Mouse (Mus musculus) CH12.LX (cell line): ENCODE data around the gene Myrf. TPM values are rescaled to one million over a fixed set of nuclear protein-coding genes. Genes with fewer than 3 reads are reported as not detected.

Source experiments
- DNase-seq: peaks from one replicate; pipeline ENCODE4 v3.0.0-alpha.2; 2013; ENCODE audit errors: extremely low read depth
- H3K27ac ChIP-seq: 2 replicates; pipeline ENCODE4 v1.5.1; 2012; ENCODE audit warnings: low read depth, mild to moderate bottlenecking, control low read depth, moderate library complexity; ENCODE audit not compliant: insufficient read depth
- H3K27me3 ChIP-seq: replicated peaks from 2 replicates; pipeline ENCODE3; 2012; ENCODE audit warnings: inconsistent platforms
- H3K36me3 ChIP-seq, 2 experiments: replicated peaks in 1 of 2; 2 replicates each; pipeline versions ENCODE3 to v1.6.1; 2012; ENCODE audit warnings: inconsistent platforms in 1 of 2, low read length in 1 of 2, mild to moderate bottlenecking in 1 of 2, mixed read lengths in 1 of 2, moderate library complexity in 1 of 2; ENCODE audit not compliant: control insufficient read depth in 1 of 2, insufficient read depth in 1 of 2
- H3K4me1 ChIP-seq, 2 experiments: 2 replicates each; pipeline ENCODE4 v1.6.1; 2012; ENCODE audit warnings: inconsistent platforms in 1 of 2, moderate library complexity in 1 of 2; ENCODE audit not compliant: insufficient read depth in 2 of 2, control insufficient read depth in 1 of 2
- H3K4me2 ChIP-seq: 2 replicates; pipeline ENCODE4 v1.6.1; 2012; ENCODE audit warnings: low read depth, mild to moderate bottlenecking, control low read depth; ENCODE audit not compliant: poor library complexity, insufficient read depth, severe bottlenecking
- H3K4me3 ChIP-seq, 3 experiments: fragments of 150-350 bp in 1 of 3; sonication (generic) in 1 of 3; replicated peaks in 1 of 3; 2 replicates each; pipeline versions ENCODE3 to v1.5.1; 2011 to 2012; ENCODE audit warnings: low read depth in 2 of 3, low read length in 2 of 3, mild to moderate bottlenecking in 2 of 3, moderate library complexity in 2 of 3, control low read depth in 1 of 3, improper control_type of control experiment in 1 of 3, inconsistent platforms in 1 of 3, mixed read lengths in 1 of 3; ENCODE audit not compliant: poor library complexity in 1 of 3
- H3K79me2 ChIP-seq: replicated peaks from 2 replicates; pipeline ENCODE4 v1.6.1; 2012; ENCODE audit warnings: mild to moderate bottlenecking, moderate library complexity; ENCODE audit not compliant: control insufficient read depth, poor library complexity, insufficient read depth, severe bottlenecking; ENCODE audit errors: extremely low read depth
- H3K9ac ChIP-seq: 2 replicates; pipeline ENCODE4 v1.6.1; 2012; ENCODE audit warnings: low read depth, mild to moderate bottlenecking, control low read depth, moderate library complexity; ENCODE audit not compliant: insufficient read depth
- H3K9me3 ChIP-seq: replicated peaks from 2 replicates; pipeline ENCODE3; 2012; ENCODE audit warnings: low read length, inconsistent platforms, mixed read lengths
- CHD1 ChIP-seq: IDR thresholded peaks from 2 replicates; pipeline ENCODE4 v1.6.1; 2012; ENCODE audit warnings: low read depth, low read length, improper control_type of control experiment, inconsistent platforms
- CTCF ChIP-seq, 2 experiments: IDR thresholded peaks in 1 of 2; conservative IDR thresholded peaks in 1 of 2; 2 replicates each; pipeline ENCODE4 v1.5.1; 2011 to 2012; ENCODE audit warnings: low read depth in 2 of 2, low read length in 2 of 2, improper control_type of control experiment in 1 of 2, inconsistent platforms in 1 of 2, mild to moderate bottlenecking in 1 of 2, moderate library complexity in 1 of 2
- ELF1 ChIP-seq: IDR thresholded peaks from 2 replicates; pipeline ENCODE4 v1.6.1; 2014; ENCODE audit warnings: low read depth, mild to moderate bottlenecking, inconsistent platforms, low read length, improper control_type of control experiment
- EP300 ChIP-seq: IDR thresholded peaks from 2 replicates; pipeline ENCODE4 v1.6.1; 2011; ENCODE audit warnings: low read length, improper control_type of control experiment
- IRF4 ChIP-seq: IDR thresholded peaks from 2 replicates; pipeline ENCODE4 v1.6.1; 2014; ENCODE audit warnings: low read depth, mild to moderate bottlenecking, inconsistent platforms, low read length, improper control_type of control experiment
- JUN ChIP-seq: IDR thresholded peaks from 2 replicates; pipeline ENCODE4 v1.6.1; 2011; ENCODE audit warnings: low read depth, mild to moderate bottlenecking, low read length, improper control_type of control experiment, moderate library complexity; ENCODE audit not compliant: insufficient read depth
- KAT2A ChIP-seq: IDR thresholded peaks from 2 replicates; pipeline ENCODE4 v1.6.1; 2012; ENCODE audit warnings: low read length, improper control_type of control experiment, inconsistent platforms; ENCODE audit not compliant: insufficient replicate concordance
- MEF2A ChIP-seq: IDR thresholded peaks from 2 replicates; pipeline ENCODE4 v1.6.1; 2014; ENCODE audit warnings: low read depth, mild to moderate bottlenecking, inconsistent platforms, low read length, improper control_type of control experiment, borderline replicate concordance
- MXI1 ChIP-seq: IDR thresholded peaks from 2 replicates; pipeline ENCODE4 v1.6.1; 2011; ENCODE audit warnings: mild to moderate bottlenecking, low read depth, low read length, improper control_type of control experiment
- NRF1 ChIP-seq: IDR thresholded peaks from 2 replicates; pipeline ENCODE4 v1.6.1; 2014; ENCODE audit warnings: low read depth, mild to moderate bottlenecking, inconsistent platforms, low read length, improper control_type of control experiment, moderate library complexity
- PAX5 ChIP-seq: IDR thresholded peaks from 2 replicates; pipeline ENCODE4 v1.6.1; 2012; ENCODE audit warnings: low read length, inconsistent platforms, mixed read lengths
- SMC3 ChIP-seq: IDR thresholded peaks from 2 replicates; pipeline ENCODE4 v1.6.1; 2011; ENCODE audit warnings: low read depth, low read length, improper control_type of control experiment
- TBP ChIP-seq: conservative IDR thresholded peaks from 2 replicates; pipeline ENCODE4 v1.6.1; 2011; ENCODE audit warnings: low read depth, low read length, improper control_type of control experiment
- USF2 ChIP-seq: conservative IDR thresholded peaks from 2 replicates; pipeline ENCODE4 v1.6.1; 2011; ENCODE audit warnings: low read depth, low read length, improper control_type of control experiment
- ZC3H11A ChIP-seq: IDR thresholded peaks from 2 replicates; pipeline ENCODE4 v1.6.1; 2012; ENCODE audit warnings: low read depth, mild to moderate bottlenecking, inconsistent platforms, low read length, improper control_type of control experiment
- ZMIZ1 ChIP-seq: IDR thresholded peaks from 2 replicates; pipeline ENCODE4 v1.6.1; 2012; ENCODE audit warnings: low read depth, mild to moderate bottlenecking, inconsistent platforms, low read length, improper control_type of control experiment
- dilution Hi-C: fragments of 300-500 bp; cut with MboI; formaldehyde crosslinking; loops from 2 replicates; pipeline ENCODE4 v1.14.3; 2020; ENCODE audit warnings: low sequenced_read_pairs; ENCODE audit not compliant: extremely low pct_unique_long_range_greater_than_20kb, extremely low pct_ligation_motif_present
- in situ Hi-C: fragments of 300-500 bp; cut with MboI; formaldehyde crosslinking; loops from 3 replicates; pipeline ENCODE4 v1.14.3; 2019; ENCODE audit warnings: low sequenced_read_pairs, low pct_ligation_motif_present, low pct_unique_long_range_greater_than_20kb, mixed read lengths
- polyA plus RNA-seq: library from polyadenylated mRNA; unstranded; fragments of >175 nt; gene quantifications from 2 replicates; pipeline ENCODE4 v1.2.1, GENCODE M21; 2012; ENCODE audit warnings: low read depth; ENCODE audit not compliant: insufficient read length
- total RNA-seq, 2 experiments: library from RNA; depleted of rRNA; stranded (reverse); fragments of 300-350 nt in 1 of 2; fragments of >200 nt in 1 of 2; gene quantifications; 2 replicates each; pipeline ENCODE4 v1.2.3; 2012 to 2014

The Myrf gene
- total and polyA plus RNA-seq, 3 experiments: 0.10 to 0.13 TPM; not detected in 1

DNA sequence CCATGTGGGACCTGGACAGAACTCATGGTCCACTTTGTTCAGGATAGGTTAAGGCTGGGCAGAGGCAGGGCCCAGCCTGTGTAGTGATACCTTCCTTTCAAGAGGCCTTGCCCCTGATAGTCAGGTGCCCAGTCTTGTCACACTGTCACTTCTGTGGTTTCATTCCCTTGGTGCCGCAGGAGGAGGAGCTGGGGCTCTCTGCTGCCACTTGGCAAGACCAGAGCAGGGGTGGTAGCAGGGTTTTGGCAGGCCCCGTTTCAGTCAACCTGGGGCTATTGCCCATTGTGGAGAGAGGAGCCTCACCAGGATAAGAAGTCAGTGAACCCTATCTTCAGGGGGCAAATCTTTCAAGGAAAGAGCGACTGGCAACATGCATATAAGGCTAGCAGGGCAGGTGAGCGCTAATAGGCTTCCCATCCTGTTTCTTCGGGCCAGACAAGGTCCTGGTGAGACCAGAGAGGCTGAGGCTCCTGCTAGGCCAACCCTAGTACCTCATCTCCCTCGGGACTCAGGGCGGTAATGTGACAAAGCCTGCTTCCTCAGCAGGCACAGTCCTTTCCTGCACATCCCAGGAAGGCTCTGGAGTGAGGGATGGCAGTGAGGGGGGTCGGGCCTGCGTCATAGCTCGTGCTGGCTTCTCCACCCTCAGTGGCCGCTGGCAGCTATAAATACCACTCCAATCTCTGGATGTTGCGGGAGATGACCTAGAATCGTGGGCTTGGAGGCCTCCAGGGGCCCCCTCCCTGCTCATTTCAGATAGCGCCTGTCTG, 40.4 kb upstream of the Myrf start:
- H3K79me2 ChIP-seq: no peaks in the 10 kb centered on the region
- H3K4me2 ChIP-seq: no peak overlapping the region
- no peak overlapping the region for H3K27ac ChIP-seq
- no peak for DNase-seq
- TF ChIP-seq ZMIZ1 (no peak), MXI1 (no peak), USF2 (no peak), KAT2A (no peak), ELF1 (no peak), JUN (no peak), ZC3H11A (no peak), MEF2A (no peak), PAX5 (no peak), EP300 (no peak), NRF1 (no peak), SMC3 (no peak)
- peaks cover 28% of the 10 kb centered on the region for H3K27me3 ChIP-seq
- H3K4me3 ChIP-seq: no peak overlapping the region
- H3K4me1 ChIP-seq: peaks cover 31 to 56% of the 10 kb centered on the region in 2 experiments
- dilution Hi-C loops (no loop called here), in situ Hi-C loops (no loop called here)
- H3K36me3 ChIP-seq: no peaks in the 10 kb centered on the region
- no peaks in the 10 kb centered on the region for H3K9me3 ChIP-seq
- no peak overlapping the region for H3K9ac ChIP-seq

DNA sequence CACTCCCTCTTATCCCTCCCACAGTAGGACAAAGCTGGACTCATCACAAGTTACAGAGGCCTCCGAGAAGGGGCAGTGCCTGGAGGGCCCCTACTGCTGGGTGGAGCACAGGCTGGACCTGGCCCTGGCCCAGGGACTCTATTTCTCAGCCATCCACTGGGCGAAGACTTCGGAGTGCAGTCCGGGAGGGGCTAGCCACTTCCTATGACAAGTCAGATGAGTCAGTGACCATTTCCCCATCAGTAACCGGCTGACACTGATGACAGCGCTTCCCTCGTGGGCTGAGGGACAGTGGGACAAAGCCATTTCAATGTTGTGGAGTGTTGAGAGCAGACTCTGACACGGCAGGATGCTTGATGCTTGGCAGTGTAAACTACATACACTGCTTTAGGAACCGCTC, 39.1 kb upstream of the Myrf start:
- Histone ChIP-seq H3K27ac (no peak overlapping the region), H3K36me3 (no peaks in the 10 kb centered on the region), H3K9me3 (no peaks in the 10 kb centered on the region), H3K4me2 (no peak overlapping the region), H3K27me3 (peaks cover 31% of the 10 kb centered on the region), H3K79me2 (no peaks in the 10 kb centered on the region), H3K4me1 (peaks cover 33 to 65% of the 10 kb centered on the region in 2 experiments), H3K9ac (no peak overlapping the region), H3K4me3 (no peak overlapping the region)
- no peak for DNase-seq
- dilution Hi-C loops (no loop called here), in situ Hi-C loops (no loop called here)
- TF ChIP-seq PAX5 (no peak), CTCF (conservative IDR thresholded peaks at IDR 0.05 in 1 of 2, IDR thresholded peaks at IDR 0.05 in 1 of 2; ENCODE audit: low read depth in 2 of 2, low read length in 2 of 2) (no peak), TBP (no peak), CHD1 (no peak), IRF4 (no peak)
